In the genomic region with DNA sequence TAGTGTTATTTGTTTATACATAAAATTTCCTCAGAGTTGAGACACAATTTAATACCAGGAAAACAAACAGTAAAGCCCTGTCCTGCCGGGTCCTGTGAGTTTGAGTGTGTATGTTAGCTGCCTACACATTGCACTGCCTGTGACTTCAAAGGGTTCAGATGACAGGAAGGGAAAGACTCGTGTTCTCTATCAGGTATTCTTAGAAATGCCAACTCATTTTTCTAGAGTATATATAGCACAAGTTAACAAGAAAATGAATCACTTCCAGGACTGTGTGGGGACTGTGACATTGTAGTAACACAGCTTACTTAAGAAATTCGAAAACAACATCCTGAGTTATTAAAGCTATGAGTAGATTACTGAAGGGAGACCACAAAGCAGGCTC, we compare ENCODE assay signal across 24 mouse cellular contexts.
DNase-seq lines count a peak whose midpoint lies in the region; TF ChIP-seq lines count a peak whose summit lies in the region.
"Had no signal": no experiment of that assay in that cellular context is flagged by ENCODE, and none has a peak within 500 bp of the region (broad histone marks: within the 10 kb centered on the region; RNA-seq: fewer than 3 reads in every experiment).

No protein-coding gene starts in this region.

- TF ChIP-seq CTCF in liver, adult 2 months (IDR thresholded peaks at IDR 0.05; ENCODE audit: low read depth, low read length), result no peak
- no peak for TF ChIP-seq CTCF in CH12.LX (conservative IDR thresholded peaks at IDR 0.05 in 1 of 2, IDR thresholded peaks at IDR 0.05 in 1 of 2; ENCODE audit: low read depth in 2 of 2, low read length in 2 of 2)

- H3K4me2 ChIP-seq in CH12.LX (ENCODE audit: insufficient read depth, low read depth, poor library complexity, severe bottlenecking) (peak overlapping the region; percentile 95), myocyte (ENCODE audit: low read depth) (peak overlapping the region; percentile 39)
- H3K4me2 ChIP-seq: embryonic facial prominence, embryonic 15.5 days; liver, embryonic 11.5 days; midbrain, embryonic 13.5 days; neural tube, embryonic 13.5 days had no signal

- H3K27ac ChIP-seq in liver, adult 2 months (replicated peaks; ENCODE audit: insufficient read depth, low read depth, low read length), result no peak overlapping the region
- H3K27ac ChIP-seq in CH12.LX (ENCODE audit: insufficient read depth, low read depth), result peak overlapping the region; percentile 98
- H3K27ac ChIP-seq in heart, embryonic 10.5 days, result no peak overlapping the region
- H3K27ac ChIP-seq: embryonic facial prominence, embryonic 15.5 days; forebrain, embryonic 10.5 days; left cerebral cortex, adult 2 months; midbrain, embryonic 13.5 days; neural tube, embryonic 13.5 days had no signal

- no peak for TF ChIP-seq POLR2A in liver, adult 2 months (IDR thresholded peaks at IDR 0.05; ENCODE audit: extremely low read depth, insufficient read depth, low read length)
- TF ChIP-seq POLR2A in CH12.LX (IDR thresholded peaks at IDR 0.05; ENCODE audit: low read depth, low read length) (no peak; the same call in 1 of the 2 replicates), myocyte (IDR thresholded peaks at IDR 0.05; ENCODE audit: insufficient read length, low read depth) (no peak)

- no peaks in the 10 kb centered on the region for H3K27me3 ChIP-seq in liver, adult 2 months (ENCODE audit: control insufficient read depth, insufficient read depth, low read length)
- H3K27me3 ChIP-seq in CH12.LX (replicated peaks) (no peaks in the 10 kb centered on the region), myocyte (ENCODE audit: control insufficient read depth, insufficient read depth, insufficient read length) (no peaks in the 10 kb centered on the region)
- H3K27me3 ChIP-seq in heart, embryonic 10.5 days (ENCODE audit: insufficient read depth, poor library complexity, severe bottlenecking), result no peaks in the 10 kb centered on the region
- H3K27me3 ChIP-seq: embryonic facial prominence, embryonic 15.5 days; midbrain, embryonic 13.5 days; neural tube, embryonic 13.5 days had no signal

- no peak overlapping the region for H3K4me3 ChIP-seq in liver, adult 2 months (ENCODE audit: insufficient read depth, low read depth, low read length)
- no peak overlapping the region for H3K4me3 ChIP-seq in CH12.LX (replicated peaks in 1 of 3; ENCODE audit: low read depth in 2 of 3, low read length in 2 of 3, poor library complexity in 1 of 3)
- no peak overlapping the region for H3K4me3 ChIP-seq in myocyte
- no peak overlapping the region for H3K4me3 ChIP-seq in heart, embryonic 10.5 days
- H3K4me3 ChIP-seq: embryonic facial prominence, embryonic 15.5 days; forebrain, embryonic 10.5 days; left cerebral cortex, adult 2 months; midbrain, embryonic 13.5 days; neural tube, embryonic 13.5 days had no signal

- peaks cover 4% of the 10 kb centered on the region for H3K9me3 ChIP-seq in CH12.LX (replicated peaks; ENCODE audit: low read length)
- H3K9me3 ChIP-seq in heart, embryonic 10.5 days, result no peaks in the 10 kb centered on the region
- H3K9me3 ChIP-seq: embryonic facial prominence, embryonic 15.5 days; forebrain, embryonic 10.5 days; midbrain, embryonic 13.5 days; neural tube, embryonic 13.5 days had no signal

- dilution Hi-C loops in CH12.LX (cut with MboI; ENCODE audit: extremely low pct_ligation_motif_present, extremely low pct_unique_long_range_greater_than_20kb, low sequenced_read_pairs), result no loop called here

- H3K79me2 ChIP-seq in liver, adult 2 months (ENCODE audit: control insufficient read depth, insufficient read depth, low read length), result no peaks in the 10 kb centered on the region
- no peaks in the 10 kb centered on the region for H3K79me2 ChIP-seq in CH12.LX (replicated peaks; ENCODE audit: control insufficient read depth, extremely low read depth, insufficient read depth, poor library complexity, severe bottlenecking)
- no peaks in the 10 kb centered on the region for H3K79me2 ChIP-seq in myocyte (ENCODE audit: control insufficient read depth, insufficient read depth)

- TF ChIP-seq EP300 in CH12.LX (IDR thresholded peaks at IDR 0.05; ENCODE audit: low read length), result peak; percentile 74

- no peak overlapping the region for H3K9ac ChIP-seq in liver, adult 2 months (ENCODE audit: low read depth, low read length)
- peak overlapping the region; percentile 90 for H3K9ac ChIP-seq in CH12.LX (ENCODE audit: insufficient read depth, low read depth)
- H3K9ac ChIP-seq: embryonic facial prominence, embryonic 15.5 days; forebrain, postnatal 0 days; midbrain, embryonic 13.5 days; neural tube, embryonic 13.5 days had no signal

- H3ac ChIP-seq in myocyte (ENCODE audit: control insufficient read depth, insufficient read length), result no peak overlapping the region

- peak; percentile 8 for TF ChIP-seq RAD21 in CH12.LX (IDR thresholded peaks at IDR 0.05; ENCODE audit: low read depth, low read length)

- no peaks in the 10 kb centered on the region for H3K36me3 ChIP-seq in liver, adult 2 months (ENCODE audit: control insufficient read depth, insufficient read depth, low read length)
- H3K36me3 ChIP-seq in CH12.LX (replicated peaks in 1 of 2; ENCODE audit: control insufficient read depth in 1 of 2, insufficient read depth in 1 of 2, low read length in 1 of 2) (no peaks in the 10 kb centered on the region), myocyte (ENCODE audit: control insufficient read depth, insufficient read depth) (no peaks in the 10 kb centered on the region)
- no peaks in the 10 kb centered on the region for H3K36me3 ChIP-seq in heart, embryonic 10.5 days
- H3K36me3 ChIP-seq: embryonic facial prominence, embryonic 15.5 days; forebrain, embryonic 10.5 days; midbrain, embryonic 13.5 days; neural tube, embryonic 13.5 days had no signal

- H3K4me1 ChIP-seq in liver, adult 2 months (ENCODE audit: control insufficient read depth, insufficient read depth, low read length), result no peaks in the 10 kb centered on the region
- peaks cover 17 to 49% of the 10 kb centered on the region in 2 experiments for H3K4me1 ChIP-seq in CH12.LX (ENCODE audit: control insufficient read depth in 1 of 2, insufficient read depth in 2 of 2)
- no peaks in the 10 kb centered on the region for H3K4me1 ChIP-seq in heart, embryonic 10.5 days
- H3K4me1 ChIP-seq: embryonic facial prominence, embryonic 15.5 days had no signal

- DNase-seq in liver, adult 2 months (ENCODE audit: extremely low read depth, low read depth, low spot score), result peak; percentile 2
- DNase-seq in liver, result no peak
- peak; percentile 89 for DNase-seq in 416B (ENCODE audit: low read depth)
- peak; percentile 77 for DNase-seq in CH12.LX (ENCODE audit: extremely low read depth)
- DNase-seq in retina, postnatal 1 day, result no peak
- no peak for DNase-seq in adrenal gland, postnatal 36 days
- DNase-seq in heart, embryonic 10.5 days (ENCODE audit: low spot score), result no peak
- DNase-seq: adrenal gland, postnatal 25 days; cerebellum, adult 18-20 months; cerebellum, postnatal 25 days; forebrain, postnatal 0 days; heart, adult 11 months; heart, postnatal 4 days; kidney, adult 11 months; left cerebral cortex, postnatal 4 days; lung, adult 18-20 months; right cerebral cortex, postnatal 25 days had no signal

- in situ Hi-C loops in CH12.LX (cut with MboI; ENCODE audit: low pct_ligation_motif_present, low pct_unique_long_range_greater_than_20kb, low sequenced_read_pairs), result loop anchor here (10.0 kb wide), 1 partner anchor 483 kb away; no protein-coding TSS in a partner anchor

- 37% methylated on average over 3 of the region's 3 CpGs for WGBS in liver, adult 2 months
- WGBS in heart, embryonic 10.5 days, result 42% methylated on average over 3 of the region's 3 CpGs

TF ChIP-seq in CH12.LX, 34 proteins besides CTCF, POLR2A, EP300 and RAD21 (continues in another document):
- TF ChIP-seq POLR2AphosphoS2 (IDR thresholded peaks at IDR 0.05; ENCODE audit: low read depth, low read length) (no peak), ZNF384 (IDR thresholded peaks at IDR 0.05; ENCODE audit: low read depth, low read length) (no peak), ZMIZ1 (IDR thresholded peaks at IDR 0.05; ENCODE audit: low read depth, low read length) (no peak), KAT2A (IDR thresholded peaks at IDR 0.05; ENCODE audit: insufficient replicate concordance, low read length) (no peak), MEF2A (IDR thresholded peaks at IDR 0.05; ENCODE audit: borderline replicate concordance, low read depth, low read length) (peak; percentile 98), E2F4 (IDR thresholded peaks at IDR 0.05; ENCODE audit: insufficient replicate concordance, low read depth, low read length) (no peak), MXI1 (IDR thresholded peaks at IDR 0.05; ENCODE audit: low read depth, low read length) (no peak), BHLHE40 (IDR thresholded peaks at IDR 0.05; ENCODE audit: low read depth, low read length) (peak; percentile 95), MAX (IDR thresholded peaks at IDR 0.05; ENCODE audit: low read length) (no peak), NRF1 (IDR thresholded peaks at IDR 0.05; ENCODE audit: low read depth, low read length) (no peak), UBTF (IDR thresholded peaks at IDR 0.05; ENCODE audit: low read depth, low read length) (no peak), ELF1 (IDR thresholded peaks at IDR 0.05; ENCODE audit: low read depth, low read length) (no peak), USF1 (IDR thresholded peaks at IDR 0.05; ENCODE audit: low read depth, low read length) (no peak)

TF ChIP-seq in myocyte, 11 proteins besides CTCF, POLR2A, EP300 and RAD21:
- TF ChIP-seq CEBPB (IDR thresholded peaks at IDR 0.05; ENCODE audit: insufficient read depth, poor library complexity, severe bottlenecking) (no peak), POLR2AphosphoS2 (IDR thresholded peaks at IDR 0.05; ENCODE audit: insufficient read length, low read depth) (no peak), MYOD1 (IDR thresholded peaks at IDR 0.05; ENCODE audit: control insufficient read depth in 1 of 3, insufficient read length in 2 of 3, low read depth in 2 of 3) (no peak), USF1 (IDR thresholded peaks at IDR 0.05; ENCODE audit: low read depth) (no peak), TCF3 (IDR thresholded peaks at IDR 0.05; ENCODE audit: insufficient read length, low read depth) (no peak), MAX (IDR thresholded peaks at IDR 0.05; ENCODE audit: low read depth) (no peak), REST (IDR thresholded peaks at IDR 0.05; ENCODE audit: insufficient read depth, insufficient read length) (no peak), SRF (IDR thresholded peaks at IDR 0.05; ENCODE audit: control insufficient read depth, insufficient read length, low read depth) (no peak), E2F4 (IDR thresholded peaks at IDR 0.05; ENCODE audit: insufficient read depth) (no peak), MYOG (IDR thresholded peaks at IDR 0.05; ENCODE audit: control insufficient read depth in 1 of 3, insufficient read depth in 1 of 3, insufficient read length in 2 of 3, low read depth in 2 of 3) (no peak), TCF12 (IDR thresholded peaks at IDR 0.05; ENCODE audit: insufficient read depth, poor library complexity, severe bottlenecking) (no peak)

Comparison
In these comparisons a context has a peak if more than half of its experiments do, and no peak if none do; other contexts are left out.
1. DNase-seq: peak in liver, adult 2 months (single experiment), 416B (single experiment) and CH12.LX (single experiment); none in liver (single experiment), retina, postnatal 1 day (single experiment), adrenal gland, postnatal 36 days (0 of 2) and heart, embryonic 10.5 days (single experiment).